Mouse (Mus musculus): ENCODE measurements around the gene Grn. TPM values are rescaled to one million over a fixed set of nuclear protein-coding genes. Genes with fewer than 3 reads are reported as not detected.
A peak's percentile ranks its signal among the peaks of the same experiment; 100 is the strongest.

Grn gene
- total RNA-seq, 2 experiments from 2014 or later = 12.6 to 32.3 TPM

- no peak overlapping the region for H3K27ac ChIP-seq
- no peak overlapping the region for H3K4me3 ChIP-seq
- DNase-seq = no peak
- intact Hi-C loops (cut with DNase I) = no loop called here
- no peak for TF ChIP-seq CTCF (IDR thresholded peaks at IDR 0.05)
Measured at GRCm38 (mm10) chr11:102394421-102395124, 35.5 kb upstream of the Grn start.

GRCm38 (mm10) chr11:102395250-102395649 lies 34.9 kb upstream of the Grn start:
- no peak overlapping the region for H3K27ac ChIP-seq
- TF ChIP-seq CTCF (IDR thresholded peaks at IDR 0.05) = no peak
- no peak for DNase-seq
- intact Hi-C loops (cut with DNase I) = no loop called here
- no peak overlapping the region for H3K4me3 ChIP-seq

GRCm38 (mm10) chr11:102396263-102396662 lies 33.9 kb upstream of the Grn start:
- Histone ChIP-seq H3K4me3 (no peak overlapping the region), H3K27ac (no peak overlapping the region)
- intact Hi-C loops (cut with DNase I) = no loop called here
- no peak for TF ChIP-seq CTCF (IDR thresholded peaks at IDR 0.05)
- DNase-seq = no peak

DNA sequence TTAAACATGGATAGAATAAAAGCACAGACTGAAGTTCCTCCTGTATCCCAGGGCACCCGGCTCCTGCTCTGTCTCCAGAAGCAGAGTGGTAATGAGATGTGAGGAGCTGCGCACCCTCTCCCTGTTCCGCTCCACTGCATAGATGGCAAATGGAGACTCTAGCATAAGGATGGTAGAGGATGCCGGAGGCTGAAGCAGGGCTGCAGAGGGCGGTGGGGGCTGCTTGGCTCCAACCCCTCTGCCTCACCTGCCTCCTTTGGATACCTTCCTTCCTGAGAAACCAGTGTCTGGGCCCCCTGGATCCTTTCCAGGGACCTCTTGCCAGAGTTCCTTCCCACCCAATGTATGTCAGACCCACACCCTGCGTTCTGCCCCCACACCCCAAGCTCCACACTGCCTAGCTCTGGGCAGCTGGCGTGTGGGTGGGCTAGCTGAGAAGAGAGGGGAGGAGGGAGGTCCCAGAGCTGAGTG lies 33.4 kb upstream of the Grn start:
- no peak for DNase-seq
- intact Hi-C loops (cut with DNase I) = no loop called here
- Histone ChIP-seq H3K27ac (no peak overlapping the region), H3K4me3 (no peak overlapping the region)
- TF ChIP-seq CTCF (IDR thresholded peaks at IDR 0.05) = no peak

DNA sequence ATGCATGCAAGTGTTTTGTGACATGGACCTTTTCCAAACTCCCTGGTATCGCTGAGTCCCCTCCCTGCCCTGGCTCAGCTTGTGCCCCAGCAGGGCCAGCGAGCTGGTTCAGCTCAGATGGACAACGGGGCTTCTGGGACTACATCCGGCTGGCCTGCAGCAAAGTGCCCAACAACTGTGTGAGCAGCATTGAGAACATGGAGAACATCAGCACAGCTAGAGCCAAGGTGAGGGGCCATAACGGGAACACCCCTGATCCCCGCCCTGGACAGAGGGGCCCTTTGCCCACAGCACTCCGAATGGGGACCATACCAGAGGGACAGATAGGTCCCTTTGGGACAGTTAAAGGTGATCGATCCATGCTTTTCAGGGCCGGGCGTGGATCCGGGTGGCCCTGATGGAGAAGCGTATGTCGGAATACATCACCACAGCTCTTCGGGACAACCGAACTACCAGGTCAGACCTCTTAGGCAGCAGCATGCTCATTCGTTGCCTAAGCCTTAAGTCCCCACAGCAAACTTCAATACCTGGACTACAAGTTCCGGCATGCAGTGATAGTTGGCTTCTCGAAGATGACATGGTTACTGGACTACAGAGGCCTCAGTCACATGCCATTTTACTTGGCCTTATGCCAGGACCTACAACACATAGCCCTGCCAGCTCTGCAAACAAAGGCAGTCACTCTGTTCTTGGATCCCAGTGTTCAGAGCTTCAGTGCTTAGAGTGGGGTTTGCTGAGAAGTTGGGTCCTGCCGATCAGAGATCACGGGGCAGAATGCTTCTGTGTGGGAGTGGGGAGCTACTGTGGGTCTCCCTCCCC lies 31.9 kb upstream of the Grn start:
- no peak overlapping the region for H3K27ac ChIP-seq
- TF ChIP-seq CTCF (IDR thresholded peaks at IDR 0.05) = no peak
- intact Hi-C loops (cut with DNase I) = no loop called here
- no peak overlapping the region for H3K4me3 ChIP-seq
- no peak for DNase-seq

DNA sequence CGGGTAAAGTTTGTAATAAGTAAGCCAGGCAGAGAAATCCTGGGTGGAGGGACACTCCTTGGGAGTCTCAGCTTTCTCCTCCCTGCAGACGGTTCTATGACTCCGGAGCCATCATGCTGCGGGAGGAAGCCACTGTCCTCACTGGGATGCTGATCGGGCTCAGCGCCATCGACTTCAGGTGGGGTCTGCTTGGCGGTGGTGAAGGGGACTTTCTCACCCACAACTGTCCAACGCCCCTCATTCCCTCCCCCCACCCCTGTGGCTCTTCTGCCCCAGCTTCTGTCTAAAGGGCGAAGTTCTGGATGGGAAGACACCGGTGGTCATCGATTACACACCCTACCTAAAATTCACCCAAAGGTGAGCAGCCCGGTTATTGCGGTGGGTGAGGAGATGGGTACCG lies 31.0 kb upstream of the Grn start:
- intact Hi-C loops (cut with DNase I) = no loop called here
- DNase-seq = no peak
- TF ChIP-seq CTCF (IDR thresholded peaks at IDR 0.05) = no peak
- H3K27ac ChIP-seq = no peak overlapping the region
- H3K4me3 ChIP-seq = no peak overlapping the region; the same call in 1 of the 2 replicates

DNA sequence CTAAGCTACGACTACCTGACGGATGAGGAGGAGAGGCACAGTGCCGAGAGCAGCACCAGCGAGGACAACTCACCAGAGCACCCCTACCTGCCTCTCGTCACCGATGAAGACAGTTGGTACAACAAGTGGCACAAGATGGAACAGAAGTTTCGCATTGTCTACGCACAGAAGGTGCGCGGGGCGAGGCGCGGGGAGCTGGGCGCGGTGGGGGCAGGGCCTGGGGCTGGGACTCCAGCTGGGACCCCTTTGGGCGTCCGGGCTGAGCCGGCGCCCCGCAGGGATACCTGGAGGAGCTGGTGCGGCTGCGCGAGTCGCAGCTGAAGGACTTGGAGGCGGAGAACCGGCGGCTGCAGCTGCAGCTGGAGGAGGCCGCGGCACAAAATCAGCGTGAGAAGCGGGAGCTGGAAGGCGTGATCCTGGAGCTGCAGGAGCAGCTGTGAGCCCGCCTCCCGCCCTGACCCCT lies 30.5 kb upstream of the Grn start:
- TF ChIP-seq CTCF (IDR thresholded peaks at IDR 0.05) = no peak
- peak; percentile 48 for DNase-seq
- Histone ChIP-seq H3K4me3 (peak overlapping the region; percentile 49), H3K27ac (no peak overlapping the region)
- intact Hi-C loops (cut with DNase I) = loop anchor here (5.0 kb wide), 1 partner anchor 62 kb away; no protein-coding TSS in a partner anchor

GRCm38 (mm10) chr11:102400513-102401084 lies 29.5 kb upstream of the Grn start:
- no peak for TF ChIP-seq CTCF (IDR thresholded peaks at IDR 0.05)
- intact Hi-C loops (cut with DNase I) = loop anchor here (5.0 kb wide), 1 partner anchor 63 kb away; no protein-coding TSS in a partner anchor
- DNase-seq = no peak
- no peak overlapping the region for H3K27ac ChIP-seq
- H3K4me3 ChIP-seq = no peak overlapping the region

DNA sequence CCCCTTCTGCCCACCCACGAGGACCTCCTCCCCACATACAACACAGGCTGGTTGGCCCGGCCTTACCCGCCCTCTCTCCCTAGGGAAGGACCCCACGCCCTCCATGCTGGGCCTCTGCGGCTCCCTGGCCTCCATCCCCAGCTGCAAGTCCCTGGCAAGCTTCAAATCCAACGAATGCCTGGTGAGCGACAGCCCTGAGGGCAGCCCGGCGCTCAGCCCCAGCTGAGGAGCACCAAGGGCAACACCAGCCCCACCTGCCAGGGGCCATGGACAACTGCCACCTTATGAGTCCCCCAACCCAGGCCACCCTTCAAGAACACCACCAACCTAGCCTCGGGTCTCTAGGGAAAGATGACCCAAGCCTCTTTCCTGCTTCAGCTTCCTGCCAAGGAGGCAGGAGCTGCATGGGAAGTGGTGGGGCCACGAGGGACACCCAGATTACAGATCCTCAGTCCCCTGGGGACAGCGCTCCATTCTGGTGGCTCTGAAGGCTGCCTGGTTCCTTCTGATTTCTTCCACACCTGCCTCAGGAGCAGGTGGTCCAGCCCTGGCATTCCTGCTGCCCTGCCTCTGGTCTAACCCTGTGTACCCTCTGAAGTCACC lies 28.1 kb upstream of the Grn start:
- intact Hi-C loops (cut with DNase I) = loop anchor here (5.0 kb wide), 1 partner anchor 65 kb away; no protein-coding TSS in a partner anchor
- no peak for DNase-seq
- no peak overlapping the region for H3K4me3 ChIP-seq
- no peak for TF ChIP-seq CTCF (IDR thresholded peaks at IDR 0.05)
- no peak overlapping the region for H3K27ac ChIP-seq

DNA sequence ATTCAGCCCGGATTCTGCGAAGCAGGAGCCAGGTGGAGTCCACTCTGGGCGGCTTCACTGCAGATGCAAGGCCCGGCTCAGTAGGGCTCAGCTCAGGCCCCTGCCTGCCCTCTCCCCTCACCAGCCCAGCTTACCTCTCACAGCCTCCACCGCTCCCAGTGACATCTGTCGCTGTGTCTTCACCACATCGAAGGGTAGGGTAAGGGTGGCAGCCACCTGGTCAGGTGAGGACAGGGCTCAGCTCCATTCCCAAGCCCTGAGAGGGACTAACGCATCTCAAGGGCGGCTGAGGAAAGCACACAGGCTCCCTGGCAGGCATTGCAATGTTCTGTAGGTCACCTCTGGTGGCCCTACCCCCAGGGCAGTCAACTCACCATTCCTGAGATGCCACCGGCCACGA lies 26.5 kb upstream of the Grn start:
- no peak for TF ChIP-seq CTCF (IDR thresholded peaks at IDR 0.05)
- Histone ChIP-seq H3K27ac (no peak overlapping the region), H3K4me3 (no peak overlapping the region)
- DNase-seq = no peak
- intact Hi-C loops (cut with DNase I) = loop anchor here (5.0 kb wide), 1 partner anchor 66 kb away; no protein-coding TSS in a partner anchor

DNA sequence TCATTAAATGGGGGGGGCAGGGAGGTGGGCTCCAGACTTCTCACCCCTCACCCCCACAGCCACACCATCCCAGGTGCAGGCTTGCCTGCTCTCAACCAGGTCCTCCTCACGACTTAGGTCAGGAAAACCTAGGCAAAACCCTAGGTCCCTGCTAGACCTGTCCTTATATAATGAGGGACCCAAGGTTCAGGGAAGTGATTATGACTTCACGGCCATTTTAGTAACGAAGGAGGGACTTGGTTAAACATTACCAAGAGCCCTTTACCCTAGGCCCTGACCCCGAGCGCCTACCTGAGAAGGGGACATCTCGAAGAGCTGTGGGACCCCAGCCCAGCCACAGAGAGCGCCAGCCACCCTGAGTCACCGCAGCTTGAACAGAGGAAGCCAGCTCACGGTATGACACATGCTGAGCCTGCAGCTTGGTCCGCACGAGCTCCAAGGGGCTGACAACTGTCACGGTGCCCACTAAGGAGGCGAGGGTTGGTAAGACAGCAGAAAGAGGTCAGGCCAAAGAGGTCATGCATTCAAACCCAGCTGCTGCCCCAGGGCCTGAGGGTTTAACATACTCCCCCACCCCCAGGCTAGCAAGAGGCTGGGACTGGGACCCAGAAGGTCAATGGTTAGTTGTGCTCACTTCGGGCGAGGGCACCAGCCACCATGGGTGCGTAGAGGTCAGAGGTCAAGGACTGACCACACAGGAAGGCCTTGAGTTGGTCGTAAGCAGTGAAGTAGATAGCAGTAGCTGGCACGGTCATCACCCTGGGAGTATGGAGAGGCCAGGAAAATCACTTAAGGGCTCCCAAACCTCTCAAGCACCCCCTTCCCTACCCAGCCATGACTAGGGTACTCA lies 25.7 kb upstream of the Grn start:
- Histone ChIP-seq H3K4me3 (no peak overlapping the region), H3K27ac (no peak overlapping the region)
- no peak for TF ChIP-seq CTCF (IDR thresholded peaks at IDR 0.05)
- no peak for DNase-seq
- intact Hi-C loops (cut with DNase I) = loop anchor here (5.0 kb wide), 1 partner anchor 67 kb away; no protein-coding TSS in a partner anchor
